ENCODE assay signal across 35 mouse cellular contexts in the genomic region with DNA sequence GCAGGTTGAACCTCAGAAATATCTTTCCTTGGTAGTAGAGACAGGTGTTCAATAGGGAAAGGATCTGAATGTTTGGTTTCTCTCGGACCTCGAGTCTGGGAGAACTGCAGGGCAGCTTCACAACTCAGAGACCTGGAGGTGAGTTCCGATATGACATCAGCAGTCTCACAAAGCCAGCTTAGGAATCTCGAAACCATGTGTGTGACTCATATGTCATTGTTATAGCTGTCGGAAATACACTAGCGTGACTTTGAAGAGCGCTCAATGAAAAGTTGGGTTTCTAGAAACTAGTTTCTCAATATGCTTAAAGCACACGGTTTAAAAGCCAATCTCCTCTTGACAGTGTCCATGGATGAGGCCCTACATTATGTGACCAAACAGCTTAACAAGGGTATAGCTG.
"Had no signal": no experiment of that assay in that cellular context is flagged by ENCODE, and none has a peak within 500 bp of the region (broad histone marks: within the 10 kb centered on the region; RNA-seq: fewer than 3 reads in every experiment).

No protein-coding gene starts in this region.

- DNase-seq: heart, postnatal 10 days; heart, postnatal 14 days; heart, postnatal 36 days; heart, postnatal 4 days; kidney, adult 11 months; kidney, adult 18-20 months; kidney, adult 2 months; kidney, adult 8-10 months; kidney, adult 9 months; kidney, postnatal 10 days; kidney, postnatal 14 days; kidney, postnatal 25 days; kidney, postnatal 36 days; kidney, postnatal 4 days; layer of hippocampus, adult 9-11 months; layer of hippocampus, postnatal 36 days had no signal

- H3K4me2 ChIP-seq: heart, embryonic 11.5 days; heart, embryonic 12.5 days; heart, embryonic 13.5 days; heart, embryonic 15.5 days; hindbrain, embryonic 12.5 days; hindbrain, embryonic 13.5 days; hindbrain, embryonic 14.5 days; hindbrain, embryonic 15.5 days; intestine, embryonic 15.5 days; kidney, embryonic 15.5 days had no signal

- H3K9me3 ChIP-seq: heart, embryonic 10.5 days; heart, embryonic 12.5 days; heart, embryonic 13.5 days; heart, embryonic 15.5 days; hindbrain, embryonic 10.5 days; hindbrain, embryonic 12.5 days; hindbrain, embryonic 13.5 days; hindbrain, embryonic 15.5 days; intestine, embryonic 15.5 days; kidney, embryonic 15.5 days had no signal

- H3K36me3 ChIP-seq: heart, embryonic 10.5 days; heart, embryonic 12.5 days; heart, embryonic 13.5 days; heart, embryonic 15.5 days; hindbrain, embryonic 10.5 days; hindbrain, embryonic 12.5 days; hindbrain, embryonic 13.5 days; hindbrain, embryonic 15.5 days; intestine, embryonic 15.5 days; kidney, embryonic 15.5 days had no signal

- H3K27me3 ChIP-seq: heart, embryonic 12.5 days; heart, embryonic 13.5 days; heart, embryonic 15.5 days; hindbrain, embryonic 12.5 days; hindbrain, embryonic 13.5 days; hindbrain, embryonic 15.5 days; intestine, embryonic 15.5 days; kidney, embryonic 15.5 days had no signal

- H3K27ac ChIP-seq: heart, embryonic 10.5 days; heart, embryonic 13.5 days; heart, embryonic 15.5 days; hindbrain, embryonic 10.5 days; hindbrain, embryonic 12.5 days; hindbrain, embryonic 13.5 days; hindbrain, embryonic 14.5 days; hindbrain, embryonic 15.5 days; hindbrain, postnatal 0 days; intestine, embryonic 15.5 days; kidney, embryonic 15.5 days; kidney, postnatal 0 days; layer of hippocampus, adult 2 months had no signal

- H3K9ac ChIP-seq: heart, embryonic 12.5 days; heart, embryonic 13.5 days; heart, embryonic 15.5 days; hindbrain, embryonic 12.5 days; hindbrain, embryonic 13.5 days; hindbrain, embryonic 14.5 days; hindbrain, embryonic 15.5 days; intestine, embryonic 15.5 days; kidney, embryonic 15.5 days had no signal

- ATAC-seq: hindbrain, embryonic 16.5 days; hindbrain, postnatal 0 days; inflammation-experienced regulatory T-cells, adult 6 months; intestine, embryonic 15.5 days; intestine, embryonic 16.5 days; intestine, postnatal 0 days had no signal

- H3K4me1 ChIP-seq: heart, embryonic 10.5 days; heart, embryonic 12.5 days; heart, embryonic 15.5 days; hindbrain, embryonic 10.5 days; hindbrain, embryonic 12.5 days; hindbrain, embryonic 13.5 days; hindbrain, embryonic 15.5 days; intestine, embryonic 15.5 days; kidney, embryonic 15.5 days had no signal

- H3K4me3 ChIP-seq: heart, embryonic 10.5 days; heart, embryonic 12.5 days; heart, embryonic 13.5 days; heart, embryonic 15.5 days; hindbrain, embryonic 10.5 days; hindbrain, embryonic 12.5 days; hindbrain, embryonic 13.5 days; hindbrain, embryonic 15.5 days; intestine, embryonic 15.5 days; kidney, embryonic 15.5 days; layer of hippocampus, adult 2 months had no signal
